Mouse (Mus musculus): ENCODE measurements around the gene Cyp2c38. TPM values are rescaled to one million over a fixed set of nuclear protein-coding genes. Genes with fewer than 3 reads are reported as not detected.

The Cyp2c38 gene
- polyA plus RNA-seq (2012; rRNA removed), result not detected in 2 replicates

GRCm38 (mm10) chr19:39462941-39463340, at the start of gene Cyp2c38:
TSS of gene Cyp2c38 (minus strand) at chr19:39463075.

GRCm38 (mm10) chr19:39510534-39510933, 47.7 kb upstream of the Cyp2c38 start, which contains the start of gene Cyp2c39:
TSS of gene Cyp2c39 (plus strand) at chr19:39510862.

Other genes with a start within 250 kb of the Cyp2c38 start
- not detected in 2 replicates for gene Cyp2c29, start 193.7 kb downstream of the Cyp2c38 start, polyA plus RNA-seq (2012; rRNA removed)
- not detected in 2 replicates for gene Cyp2c39, start 47.8 kb upstream of the Cyp2c38 start, polyA plus RNA-seq (2012; rRNA removed)
- not detected in 2 replicates for gene Cyp2c67, start 186.0 kb upstream of the Cyp2c38 start, polyA plus RNA-seq (2012; rRNA removed)

Data from central nervous system, embryonic 14 days (tissue).